Mouse (Mus musculus): ENCODE results near the gene Slc9a1. TPM values are rescaled to one million over a fixed set of nuclear protein-coding genes. Genes with fewer than 3 reads are reported as not detected.

Slc9a1 gene
- total RNA-seq, 2 experiments from 2014 or later, result 21.4 to 24.2 TPM

DNA sequence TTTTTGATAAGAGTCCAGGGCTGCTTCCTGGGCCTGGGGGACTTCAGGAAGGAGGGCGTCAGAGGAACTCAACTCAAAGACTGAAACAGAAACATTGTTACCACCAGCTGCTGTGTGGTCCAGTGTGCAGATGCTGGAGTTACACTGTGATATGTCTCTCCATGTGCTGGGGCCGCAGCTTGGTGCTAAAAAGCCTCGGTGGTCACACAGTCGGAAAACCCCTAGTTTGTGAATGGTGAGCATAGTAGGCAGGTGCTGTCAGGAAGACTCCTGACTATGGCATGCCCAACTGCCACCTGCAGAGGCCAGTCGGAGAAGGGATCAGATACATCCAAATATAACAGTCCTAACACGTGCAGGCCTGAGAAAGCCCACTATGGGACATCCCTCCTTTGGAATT, 54.2 kb downstream of the Slc9a1 start:
- intact Hi-C loops (cut with DNase I), result loop anchor here (1.0 to 5.0 kb wide), 3 partner anchors 28 to 89 kb away; no protein-coding TSS in a partner anchor
- DNase-seq, result no peak

DNA sequence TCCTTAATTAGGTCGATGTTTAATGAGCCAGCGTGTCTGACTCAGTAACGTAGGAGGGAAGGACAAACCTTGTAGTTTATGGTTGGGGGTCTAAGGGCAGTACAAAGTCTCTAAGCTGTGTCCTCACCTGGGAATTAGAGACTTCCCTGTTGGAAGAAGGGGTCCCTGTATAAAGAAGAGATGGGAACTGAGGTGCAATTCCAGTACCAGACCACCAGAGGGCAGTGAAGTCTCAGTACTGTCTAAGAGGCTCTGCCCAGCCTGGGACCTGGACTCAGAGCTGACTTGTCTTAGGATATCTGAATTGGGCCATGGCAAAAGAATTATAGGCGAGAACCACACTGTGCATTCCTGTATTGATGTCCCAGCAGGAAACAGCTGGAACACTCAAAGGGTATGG, 54.6 kb downstream of the Slc9a1 start:
- intact Hi-C loops (cut with DNase I), result loop anchor here (1.0 to 5.0 kb wide), 3 partner anchors 27 to 88 kb away; no protein-coding TSS in a partner anchor
- peak; percentile 76 to 85 for DNase-seq

DNA sequence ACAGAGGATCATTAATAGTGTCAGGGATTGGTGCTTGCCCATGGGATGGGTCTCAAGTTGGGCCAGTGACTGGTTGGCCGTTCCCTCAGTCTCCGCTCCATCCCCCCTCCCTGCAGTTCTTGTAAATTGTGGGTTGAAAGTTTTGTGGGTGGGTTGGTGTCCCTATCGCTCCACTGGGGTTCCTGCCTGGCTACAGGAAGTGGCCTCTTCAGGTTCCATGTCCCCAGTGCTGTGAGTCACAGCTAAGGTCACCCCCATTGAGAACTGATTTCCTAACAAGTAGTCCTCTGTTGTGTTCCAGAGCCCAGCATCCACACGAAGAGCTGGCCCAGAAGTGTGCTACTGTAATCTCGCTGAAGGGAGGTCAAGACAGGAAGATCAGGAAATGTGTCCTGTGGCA, 56.6 kb downstream of the Slc9a1 start:
- intact Hi-C loops (cut with DNase I), result no loop called here
- no peak for DNase-seq

DNA sequence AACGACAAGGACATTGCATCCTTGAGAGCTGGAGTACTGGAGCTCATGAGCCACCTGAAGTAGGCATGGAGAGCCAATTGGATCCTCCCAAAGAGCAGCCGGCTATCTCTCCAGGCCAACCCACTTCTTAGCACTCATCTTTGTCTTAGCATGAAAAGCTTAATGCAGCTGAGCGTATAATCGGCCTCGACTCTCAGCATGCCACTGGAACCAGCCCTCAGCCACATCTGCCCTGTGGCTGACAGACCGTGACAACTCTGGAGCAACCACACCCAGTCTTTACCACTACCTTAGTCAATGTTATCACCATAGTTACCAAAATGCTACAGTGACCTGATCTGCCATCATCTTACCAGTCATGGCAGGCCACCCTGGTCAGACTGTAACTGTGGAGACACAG, 62.0 kb downstream of the Slc9a1 start:
- DNase-seq, result no peak
- intact Hi-C loops (cut with DNase I), result no loop called here

DNA sequence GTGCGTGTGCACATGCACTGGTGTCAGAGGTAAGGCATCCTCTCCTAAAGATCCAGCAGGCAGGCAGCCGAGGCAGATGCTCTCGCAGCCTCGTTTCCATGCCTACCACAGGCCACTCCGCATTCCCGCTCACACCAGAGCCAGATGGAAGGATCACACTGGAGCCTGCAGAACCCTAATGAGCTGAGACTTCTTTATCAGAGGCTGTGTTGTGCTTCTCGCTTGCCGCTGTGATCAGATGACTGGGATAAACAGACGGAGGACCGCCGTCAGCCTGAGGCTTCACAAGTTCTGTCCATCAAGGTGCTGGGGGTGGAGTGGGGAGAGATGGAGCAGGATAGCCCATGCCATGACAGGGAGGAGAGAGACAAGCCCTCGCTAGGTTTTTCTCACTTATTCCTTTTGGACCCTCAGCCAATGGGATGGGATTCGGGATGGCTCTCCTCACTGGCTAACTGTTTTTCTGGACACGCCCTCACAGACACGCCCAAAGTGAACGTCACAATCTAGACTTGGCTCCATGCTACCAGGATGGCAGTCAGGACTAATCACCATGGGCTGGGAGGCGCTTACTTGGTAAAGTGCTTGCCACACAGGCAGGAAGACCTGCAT, 63.2 kb downstream of the Slc9a1 start:
- DNase-seq, result no peak
- intact Hi-C loops (cut with DNase I), result no loop called here

DNA sequence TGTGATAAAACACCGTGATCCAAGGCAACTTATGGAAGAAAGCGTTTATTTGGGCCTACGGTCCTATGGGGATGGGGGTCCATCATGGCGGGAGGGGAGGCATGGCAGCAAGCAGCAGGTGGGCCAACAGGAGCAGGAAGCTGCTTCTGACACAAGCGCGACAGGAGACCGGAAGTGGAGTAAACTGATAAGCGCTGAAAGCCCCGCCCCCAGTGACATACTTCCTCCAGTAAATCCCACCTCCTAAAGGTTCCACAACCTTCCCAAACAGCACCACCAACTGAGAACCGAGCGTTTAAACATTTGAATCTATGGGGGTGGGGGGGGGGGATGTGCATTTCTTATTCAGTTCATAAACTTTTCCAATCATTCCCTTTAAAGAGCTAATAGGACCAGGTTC, 66.4 kb downstream of the Slc9a1 start:
- intact Hi-C loops (cut with DNase I), result no loop called here
- DNase-seq, result no peak

DNA sequence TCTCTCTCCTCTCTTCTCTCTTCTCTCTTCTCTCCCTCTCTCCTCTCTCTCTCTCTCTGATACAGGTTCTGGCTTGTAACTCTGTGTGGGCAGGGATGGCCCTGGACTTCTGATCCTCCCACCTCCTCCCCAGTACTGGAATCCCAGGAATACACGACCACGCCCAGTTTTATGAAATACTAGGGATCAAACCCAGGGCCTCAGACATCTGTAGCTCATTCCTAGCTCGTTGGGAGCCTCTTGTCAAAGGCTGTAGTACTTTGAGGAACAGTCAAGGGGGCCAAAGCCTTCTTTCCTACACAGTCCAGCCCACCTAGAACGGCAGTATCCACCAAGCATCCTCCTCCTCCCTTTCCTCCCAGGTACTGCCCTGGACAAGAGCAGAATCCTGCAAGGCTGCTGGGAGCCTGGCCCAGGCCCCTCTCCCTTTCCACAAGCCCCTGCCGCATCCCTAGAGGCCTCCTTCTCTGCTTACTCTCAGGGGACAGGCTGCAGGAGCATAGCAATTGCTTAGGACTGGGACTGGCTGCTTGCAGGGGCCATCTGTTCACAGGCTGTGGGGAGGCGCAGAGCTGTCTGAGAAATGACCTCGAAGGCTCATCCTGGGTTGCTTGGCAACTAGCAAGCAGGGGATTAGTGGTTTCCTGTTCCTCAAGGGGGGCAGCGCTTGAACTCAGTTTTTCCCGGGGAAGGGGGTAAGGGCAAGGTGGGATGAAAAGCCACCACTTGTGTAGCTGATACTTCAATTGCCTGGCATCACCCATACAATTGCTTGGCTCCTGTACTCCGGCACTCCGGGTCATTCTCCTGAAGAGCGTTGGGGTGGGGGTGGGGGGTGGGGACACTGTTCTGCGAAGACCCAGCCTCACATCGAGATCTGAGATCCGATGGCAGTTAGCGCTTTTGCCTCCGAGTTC, 70.2 kb downstream of the Slc9a1 start:
- intact Hi-C loops (cut with DNase I), result no loop called here
- peak; percentile 41 to 53 for DNase-seq

DNA sequence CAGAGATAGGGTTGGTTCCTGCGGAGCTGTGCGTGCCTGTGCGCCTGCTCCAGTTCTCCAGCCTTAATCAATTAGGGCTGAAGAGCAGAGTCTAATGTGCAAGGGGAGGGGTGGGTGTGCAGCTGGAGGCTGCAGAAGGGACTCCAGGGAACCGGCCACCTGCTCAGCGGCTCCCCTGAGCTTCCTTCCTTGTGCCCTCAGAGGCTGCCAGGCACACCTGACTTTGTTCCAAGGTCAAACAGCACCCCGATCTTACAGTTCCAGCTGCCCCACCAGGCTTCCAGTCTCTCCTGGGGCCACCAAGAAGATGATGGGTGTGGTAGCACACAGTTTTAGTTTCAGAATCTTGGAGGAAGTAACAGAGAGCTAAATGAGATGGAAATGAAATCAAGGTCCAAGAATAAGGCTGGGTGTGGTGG, 70.9 kb downstream of the Slc9a1 start:
- intact Hi-C loops (cut with DNase I), result no loop called here
- DNase-seq, result no peak

DNA sequence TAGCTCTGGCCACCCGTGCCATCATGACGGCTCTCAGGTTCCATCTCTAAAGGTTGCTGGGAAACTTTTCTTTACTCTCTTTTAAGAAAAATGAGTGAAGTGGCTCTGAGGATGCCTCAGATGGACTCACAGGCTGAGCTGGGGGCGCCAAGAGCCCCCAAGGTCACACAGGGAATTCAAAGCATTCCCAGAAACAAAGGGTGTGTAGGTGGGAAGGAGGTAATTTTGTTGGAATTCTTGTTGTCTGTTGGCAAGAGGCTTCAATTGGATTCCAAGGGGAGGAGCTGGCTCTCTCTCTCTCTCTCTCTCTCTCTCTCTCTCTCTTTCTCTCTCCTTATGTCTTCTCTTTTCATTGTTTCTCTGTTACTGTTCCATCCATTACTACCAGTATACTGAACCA, 72.7 kb downstream of the Slc9a1 start:
- intact Hi-C loops (cut with DNase I), result no loop called here
- no peak for DNase-seq

DNA sequence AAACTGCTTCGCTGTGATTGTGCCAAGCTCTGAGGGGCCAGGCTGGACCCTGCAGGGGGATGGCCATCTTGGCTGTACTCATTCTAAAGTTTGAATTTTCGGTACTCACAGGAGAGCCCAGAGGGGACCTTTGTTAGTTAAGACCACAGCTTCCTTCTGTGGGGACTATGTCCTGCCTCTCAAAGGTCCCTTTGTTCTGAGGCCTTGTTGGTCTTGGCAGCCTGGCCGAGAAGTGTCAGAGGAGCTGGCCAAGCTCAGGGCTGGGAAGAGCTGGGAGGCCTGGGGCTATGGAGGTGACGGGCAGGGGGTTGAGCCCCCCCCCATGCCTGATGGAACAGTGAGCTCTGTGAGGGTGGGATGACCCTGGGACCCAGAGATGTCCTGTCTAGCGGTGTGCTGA, 73.6 kb downstream of the Slc9a1 start:
- intact Hi-C loops (cut with DNase I), result no loop called here
- DNase-seq, result peak; percentile 39 to 46

DNA sequence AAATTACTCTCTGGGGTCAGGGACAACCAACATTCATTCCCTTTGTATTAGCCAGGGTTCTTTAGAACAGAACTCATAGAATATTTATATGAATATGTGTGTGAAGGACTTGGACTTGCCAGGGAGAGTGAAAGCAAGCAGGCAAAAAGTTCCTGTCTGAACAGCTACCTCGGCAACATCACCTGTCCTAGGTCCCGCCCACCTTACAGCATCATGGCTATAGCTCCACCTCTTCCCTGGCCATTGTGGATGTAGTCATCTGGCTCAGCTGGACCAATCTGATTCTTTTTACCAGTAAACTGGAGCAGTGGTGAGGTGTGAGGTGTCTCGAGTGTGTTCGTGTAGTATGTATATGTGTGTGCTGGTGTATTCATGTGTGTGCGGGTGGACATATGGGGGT, 76.2 kb downstream of the Slc9a1 start:
- DNase-seq, result no peak
- intact Hi-C loops (cut with DNase I), result no loop called here

DNA sequence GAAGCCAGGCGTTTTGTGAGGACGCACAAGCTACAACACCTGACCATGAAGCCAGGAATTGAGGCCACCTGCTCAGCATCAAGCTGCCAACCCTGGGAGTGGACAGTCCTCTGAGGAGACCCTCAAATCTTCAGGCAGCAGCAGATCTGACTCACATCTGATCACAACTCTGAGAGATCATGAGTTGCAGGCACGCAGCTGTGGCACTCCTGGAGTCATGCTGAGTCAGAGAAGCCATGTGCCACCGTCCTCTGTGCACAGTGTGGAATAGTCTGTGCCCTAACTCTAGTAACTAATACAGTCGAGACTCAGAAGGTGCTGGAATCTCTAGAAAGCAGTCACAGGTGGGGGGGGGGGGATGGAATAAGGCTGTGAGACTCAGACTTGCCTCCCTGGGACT, 77.9 kb downstream of the Slc9a1 start:
- intact Hi-C loops (cut with DNase I), result no loop called here
- no peak for DNase-seq

DNA sequence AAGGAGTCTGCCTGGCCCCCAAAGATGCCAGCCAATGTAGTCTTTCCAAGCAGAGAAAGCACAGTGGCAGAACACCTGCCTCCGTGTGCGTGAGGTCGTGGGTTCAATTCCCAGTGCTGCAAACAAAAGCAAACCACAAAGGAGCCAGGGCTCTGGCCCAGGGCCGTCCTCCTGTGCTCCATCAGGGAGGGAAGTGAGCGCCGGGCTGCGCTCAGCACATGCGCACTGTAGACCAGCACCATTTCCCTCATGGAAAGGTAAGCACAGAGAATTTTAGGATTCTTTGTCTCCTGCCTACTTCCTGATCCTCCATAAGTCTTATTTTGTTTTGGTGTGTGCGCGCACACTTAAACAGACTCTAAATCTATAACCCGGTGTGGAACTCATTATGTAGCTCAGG, 78.5 kb downstream of the Slc9a1 start:
- no peak for DNase-seq
- intact Hi-C loops (cut with DNase I), result no loop called here

DNA sequence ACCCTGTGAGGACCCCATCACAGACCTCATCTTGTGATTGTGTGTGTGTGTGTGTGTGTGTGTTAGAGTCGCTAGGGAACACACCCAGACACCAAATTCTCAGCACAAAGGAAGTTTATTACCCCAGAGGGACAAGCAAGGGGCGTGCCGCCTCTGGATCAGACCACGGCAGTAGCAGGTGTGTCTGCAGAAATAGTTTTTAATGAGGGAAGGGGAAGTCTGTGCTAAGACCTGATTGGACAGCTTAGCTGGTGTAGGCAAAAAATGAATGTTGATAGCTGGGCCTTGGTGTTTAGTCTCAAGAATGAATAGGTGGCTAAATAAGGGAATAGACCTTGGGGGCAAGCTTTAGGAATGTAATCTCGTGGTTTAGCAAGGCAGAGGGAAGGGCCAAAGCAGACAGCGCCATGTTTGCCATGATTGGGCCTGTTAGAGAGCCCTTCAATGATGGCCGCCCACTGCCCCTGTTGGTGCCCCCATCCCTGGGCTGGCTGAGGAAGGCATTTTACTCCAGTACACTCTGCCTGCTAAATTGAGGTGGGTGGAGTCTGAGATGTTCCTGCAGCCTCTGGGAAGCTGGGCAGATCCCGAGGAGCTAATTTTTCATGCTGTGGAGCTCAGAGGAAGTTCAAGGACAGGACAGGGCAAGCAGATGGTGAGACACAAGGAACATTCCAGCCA, 79.3 kb downstream of the Slc9a1 start:
- no peak for DNase-seq
- intact Hi-C loops (cut with DNase I), result no loop called here

DNA sequence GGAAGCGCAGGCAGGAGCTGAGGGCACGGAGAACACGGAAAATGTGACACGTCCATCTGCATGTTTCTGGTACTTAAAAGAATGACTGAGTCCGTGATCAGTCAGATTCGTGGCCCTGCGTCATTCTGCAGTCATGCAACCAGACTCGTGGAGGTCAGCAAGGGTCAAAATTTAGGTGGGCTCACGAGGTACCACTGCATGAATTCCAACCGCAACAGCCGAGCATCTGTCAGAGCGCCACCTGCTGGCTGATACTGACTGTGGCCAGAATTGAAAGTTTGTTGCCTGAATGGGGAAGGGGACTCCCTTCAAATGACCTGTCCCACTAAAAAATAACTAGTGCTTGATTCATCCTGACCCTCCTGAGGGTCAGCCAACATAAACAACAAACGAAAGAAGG, 80.2 kb downstream of the Slc9a1 start:
- intact Hi-C loops (cut with DNase I), result no loop called here
- DNase-seq, result peak; percentile 39 to 73

DNA sequence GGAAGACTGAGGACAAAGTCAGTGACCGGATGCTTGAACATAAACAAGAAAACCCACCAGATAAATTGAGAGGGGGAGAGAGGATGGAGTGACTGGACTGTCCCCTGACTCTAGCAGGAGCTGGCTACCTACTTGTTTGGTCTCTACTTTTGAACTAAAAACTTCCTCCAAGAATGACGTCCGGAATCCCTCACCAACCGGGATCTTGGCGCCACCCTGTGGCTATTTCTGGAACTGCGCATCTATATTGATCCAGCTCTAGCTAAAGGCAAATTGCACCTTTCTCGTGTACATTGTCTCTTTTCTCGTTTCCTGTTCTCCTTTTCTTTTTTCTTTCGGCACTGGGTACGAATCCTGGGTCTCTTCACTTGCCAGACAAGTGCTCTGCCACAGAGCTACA, 82.0 kb downstream of the Slc9a1 start:
- intact Hi-C loops (cut with DNase I), result loop anchor here (1.0 kb wide), 2 partner anchors 27 to 141 kb away; no protein-coding TSS in a partner anchor
- peak; percentile 87 to 95 for DNase-seq

DNA sequence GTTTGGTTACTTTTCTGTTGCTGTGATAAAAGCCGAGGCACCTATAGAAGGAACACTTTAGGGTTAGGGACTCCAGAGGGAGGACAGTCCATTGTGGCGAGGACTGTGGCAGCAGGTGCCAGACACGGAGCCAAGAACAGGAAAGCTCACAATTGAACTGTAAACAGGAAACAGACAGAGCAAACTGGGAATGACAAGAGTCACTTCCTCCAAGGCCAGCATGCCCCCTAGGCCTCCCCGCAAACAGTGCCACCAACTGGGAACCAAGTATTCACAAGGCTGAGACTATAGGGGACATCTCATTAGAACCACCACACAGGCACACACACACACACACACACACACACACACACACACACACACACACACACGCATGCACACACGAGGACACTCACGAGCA, 82.9 kb downstream of the Slc9a1 start:
- intact Hi-C loops (cut with DNase I), result no loop called here

DNA sequence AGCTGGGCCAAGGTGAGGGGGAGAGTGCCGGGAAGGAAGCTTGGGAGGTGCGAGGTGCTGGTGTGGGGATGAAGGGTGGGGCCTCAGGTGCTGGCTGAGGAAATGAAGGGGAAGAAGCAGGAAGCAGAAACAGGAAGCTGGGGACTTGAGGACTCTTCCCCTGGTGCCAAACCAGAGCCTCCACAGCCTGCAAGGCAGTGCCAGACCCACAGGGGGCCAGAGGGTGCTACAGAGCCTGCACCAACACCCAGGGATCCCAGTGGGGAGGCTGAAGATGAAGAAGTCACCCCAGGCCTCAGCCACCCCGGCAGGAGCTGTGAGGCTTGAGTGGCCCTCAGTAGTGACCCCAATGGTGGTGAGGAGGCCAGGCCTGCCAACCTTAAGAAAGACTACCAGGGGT, 88.5 kb downstream of the Slc9a1 start:
- intact Hi-C loops (cut with DNase I), result no loop called here
- no peak for DNase-seq

More for the DNA sequence above, 82.9 kb downstream of the Slc9a1 start:
- no peak for DNase-seq

DNA sequence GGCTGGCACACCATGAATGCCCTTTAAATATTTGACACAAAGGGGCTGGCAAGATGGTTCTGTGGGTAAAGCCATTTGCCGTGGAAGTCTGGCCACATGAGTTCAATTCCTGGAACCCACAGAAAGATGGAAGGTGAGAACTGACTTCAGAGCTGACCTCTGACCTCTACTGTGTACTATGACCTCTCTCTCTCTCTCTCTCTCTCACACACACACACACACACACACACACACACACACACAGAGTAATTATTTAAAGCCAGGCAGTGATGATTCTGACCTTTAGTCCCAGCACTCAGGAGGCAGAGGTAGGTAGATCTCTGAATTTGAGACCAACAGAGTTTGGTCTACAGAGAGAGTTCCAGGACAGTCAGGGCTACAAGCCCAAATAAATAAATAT, 90.5 kb downstream of the Slc9a1 start:
- no peak for DNase-seq
- intact Hi-C loops (cut with DNase I), result no loop called here

DNA sequence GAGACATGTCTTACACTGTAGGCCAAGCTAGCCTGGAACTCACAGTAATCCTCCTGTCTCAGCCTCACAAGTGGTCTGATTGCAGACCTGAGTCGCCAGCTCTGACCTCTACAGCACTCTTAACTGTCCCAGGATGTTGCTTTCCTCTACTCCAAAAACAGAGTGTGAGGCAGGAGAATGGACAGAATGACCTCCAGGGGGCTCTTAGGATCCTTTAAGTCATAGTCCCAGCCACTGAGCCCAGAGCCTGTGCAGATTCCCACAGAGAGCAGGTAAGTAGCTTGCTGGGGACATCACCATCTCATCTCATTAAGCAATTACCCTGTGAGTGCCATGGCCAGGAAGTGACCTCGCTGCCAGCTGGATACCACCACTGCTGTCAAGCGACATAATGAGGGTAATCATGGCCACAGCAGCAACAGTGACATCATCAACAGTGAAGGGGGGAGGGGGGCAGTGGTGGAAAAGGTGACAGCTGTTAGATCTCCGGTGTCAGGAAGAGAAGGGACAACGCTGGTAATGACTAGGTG, 91.4 kb downstream of the Slc9a1 start:
- intact Hi-C loops (cut with DNase I), result no loop called here
- DNase-seq, result no peak

DNA sequence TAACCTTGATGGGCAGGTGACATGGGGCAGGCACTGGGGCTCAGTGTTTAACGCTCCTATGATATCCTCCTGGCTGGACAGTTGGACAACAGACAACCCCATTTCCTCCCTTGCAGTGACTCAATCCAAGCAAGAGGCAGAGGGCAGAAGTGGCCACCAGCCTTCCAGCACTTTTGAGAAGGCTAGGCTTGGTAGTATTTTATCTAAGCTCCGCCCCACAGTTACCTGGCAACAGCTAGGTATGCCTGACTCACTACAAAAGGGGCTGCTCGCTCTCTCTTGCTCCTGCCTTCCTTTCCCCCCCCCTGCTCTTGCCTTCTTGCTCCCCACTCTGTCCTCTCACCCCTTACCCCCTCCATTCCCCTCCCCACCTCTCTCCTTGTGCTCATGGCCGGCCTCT, 91.9 kb downstream of the Slc9a1 start:
- intact Hi-C loops (cut with DNase I), result no loop called here
- DNase-seq, result no peak
